Mouse (Mus musculus) lung, embryonic 16.5 days (tissue): ENCODE measurements around the gene Rab30. TPM values are rescaled to one million over a fixed set of nuclear protein-coding genes. Genes with fewer than 3 reads are reported as not detected.
"Not testable (repeated sequence)": the region's sequence is repeated elsewhere in the genome, so short reads cannot be mapped to it uniquely, and the experiment has no call there.

Source experiments
- ATAC-seq: fragments of 200-750 bp; cut with Nextera tagmentation; 2 replicates; pipeline ENCODE4 v1.8.0; 2017; ENCODE audit warnings: low read depth, mild to moderate bottlenecking, moderate library complexity
- H3K27ac ChIP-seq: fragments of 300-500 bp; sonication (generic); 2 replicates; pipeline ENCODE4 v1.5.1; 2014; ENCODE audit warnings: mild to moderate bottlenecking, control low read depth, low read length
- H3K27me3 ChIP-seq: fragments of 300-500 bp; sonication (generic); 2 replicates; pipeline ENCODE4 v1.6.1; 2014; ENCODE audit warnings: low read depth, low read length, mixed read lengths; ENCODE audit not compliant: control insufficient read depth, insufficient read depth
- H3K36me3 ChIP-seq: fragments of 300-500 bp; sonication (generic); 2 replicates; pipeline ENCODE4 v1.6.1; 2014; ENCODE audit warnings: low read length; ENCODE audit not compliant: control insufficient read depth, insufficient read depth
- H3K4me1 ChIP-seq: fragments of 300-500 bp; sonication (generic); replicated peaks from 2 replicates; pipeline ENCODE4 v1.6.1; 2014; ENCODE audit warnings: low read length, mixed read lengths; ENCODE audit not compliant: control insufficient read depth, insufficient read depth
- H3K4me2 ChIP-seq: fragments of 300-500 bp; sonication (generic); 2 replicates; pipeline ENCODE4 v1.6.1; 2014; ENCODE audit warnings: low read depth, low read length, control low read depth
- H3K4me3 ChIP-seq: fragments of 300-500 bp; sonication (generic); 2 replicates; pipeline ENCODE4 v1.5.1; 2014; ENCODE audit warnings: mild to moderate bottlenecking, low read length, control low read depth
- H3K9ac ChIP-seq: fragments of 300-500 bp; sonication (generic); 2 replicates; pipeline ENCODE4 v1.6.1; 2014; ENCODE audit warnings: low read length, control low read depth
- H3K9me3 ChIP-seq: fragments of 300-500 bp; sonication (generic); 2 replicates; pipeline ENCODE4 v1.6.1; 2016; ENCODE audit warnings: low read length; ENCODE audit not compliant: control insufficient read depth
- WGBS: fragments of 180-500 bp; shearing (Covaris S2); extraction: QIAGEN DNeasy Blood & Tissue Kit; methylation state at CpG from one replicate; pipeline ENCODE4 v1.1.7; 2014; 5-methylcytosine and 5-hydroxymethylcytosine counted together
- polyA plus RNA-seq: library from polyadenylated mRNA; unstranded; fragments of >200 nt; fragmentation: Nextera tagmentation; extraction: Ambion mirVana; gene quantifications from 2 replicates; pipeline ENCODE4 v1.2.1, GENCODE M21; 2015

Rab30 gene
- polyA plus RNA-seq, 1 experiment from 2014 or later, result 5.0 TPM

DNA sequence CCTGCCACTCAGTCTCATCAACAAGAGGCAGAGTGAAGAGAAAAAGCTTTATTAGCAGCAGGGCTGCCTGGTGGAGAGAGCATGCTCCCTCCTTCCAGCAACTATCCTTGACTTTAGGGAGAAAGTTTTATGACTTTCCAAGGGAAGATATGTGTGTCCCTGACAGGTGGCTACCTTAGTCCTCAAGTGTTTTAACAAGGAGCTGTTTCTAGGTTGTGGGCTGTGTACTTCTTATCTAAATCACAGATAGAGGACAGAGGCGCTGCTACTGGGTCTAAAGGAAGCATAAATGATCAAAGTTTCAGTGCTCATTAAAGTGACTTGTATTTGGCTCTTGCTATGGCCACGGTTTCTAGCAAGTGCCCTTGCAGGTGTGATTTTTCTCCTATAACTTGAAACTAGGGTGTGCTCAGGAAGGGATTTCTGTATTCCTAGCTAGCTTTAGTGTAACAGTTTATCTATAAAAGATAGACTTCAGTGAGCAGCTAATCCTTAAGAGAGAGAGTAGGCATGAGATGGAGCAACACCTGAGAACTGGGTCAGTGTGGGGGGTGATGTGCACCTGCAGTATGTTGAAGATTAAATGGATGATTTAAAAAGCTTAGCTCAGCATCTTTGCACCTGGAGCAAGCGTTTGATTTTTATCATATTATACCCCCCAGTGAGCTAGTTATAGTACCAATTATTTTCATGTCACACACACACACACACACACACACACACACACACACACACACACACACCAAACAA lies 21.1 kb upstream of the Rab30 start:
- no peak for ATAC-seq

DNA sequence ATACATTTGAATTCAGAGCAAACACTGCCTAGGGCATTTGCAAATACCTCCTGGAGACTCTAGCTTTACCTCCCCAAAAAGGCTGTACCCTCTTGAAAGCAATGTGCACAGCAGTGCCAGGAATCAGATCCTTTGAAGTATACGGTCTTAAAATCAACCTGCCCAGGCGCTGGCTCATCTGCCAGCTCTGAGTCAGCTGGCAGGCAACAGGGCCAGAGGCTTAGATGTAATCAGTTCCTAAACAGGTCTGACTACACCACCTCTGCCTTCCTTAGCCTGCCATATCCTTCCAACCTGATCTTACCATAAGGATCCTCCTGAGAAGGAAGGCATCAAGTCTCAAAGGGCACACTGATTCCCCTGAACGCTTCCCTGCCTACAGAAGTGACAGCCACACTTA lies 17.7 kb upstream of the Rab30 start:
- 26% methylated on average over 3 of the region's 3 CpGs for WGBS
- H3K27me3 ChIP-seq, result no peaks in the 10 kb centered on the region
- H3K27ac ChIP-seq, result no peak overlapping the region
- no peak overlapping the region for H3K9ac ChIP-seq
- ATAC-seq, result no peak
- H3K4me2 ChIP-seq, result no peak overlapping the region
- H3K36me3 ChIP-seq, result no peaks in the 10 kb centered on the region
- H3K4me1 ChIP-seq, result no peaks in the 10 kb centered on the region
- H3K9me3 ChIP-seq, result no peaks in the 10 kb centered on the region
- no peak overlapping the region for H3K4me3 ChIP-seq

More for the DNA sequence above, 21.1 kb upstream of the Rab30 start:
- WGBS, result 55% methylated on average over 3 of the region's 3 CpGs
- Histone ChIP-seq H3K36me3 (no peaks in the 10 kb centered on the region), H3K27me3 (no peaks in the 10 kb centered on the region), H3K9me3 (no peaks in the 10 kb centered on the region), H3K4me3 (no peak overlapping the region), H3K9ac (no peak overlapping the region), H3K27ac (no peak overlapping the region), H3K4me1 (no peaks in the 10 kb centered on the region), H3K4me2 (no peak overlapping the region)

DNA sequence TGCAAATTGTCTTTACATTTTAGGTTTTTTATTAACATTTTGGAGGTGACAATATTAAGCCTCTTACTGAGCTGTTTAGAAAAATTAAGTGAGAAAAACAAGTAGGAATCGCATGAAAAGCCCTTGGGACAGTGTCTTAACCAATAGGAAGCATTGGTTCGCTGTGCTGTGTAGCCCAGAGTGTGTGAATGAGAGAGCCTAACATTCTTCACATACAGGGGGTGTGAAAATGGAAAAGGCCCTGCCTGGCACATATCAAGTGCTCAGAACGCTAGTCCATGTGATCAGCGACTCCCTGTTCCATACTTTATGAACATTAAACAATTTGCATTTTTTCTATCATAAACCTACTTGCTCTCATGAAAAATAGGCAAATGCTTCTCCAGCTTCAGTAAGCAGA lies 17.1 kb upstream of the Rab30 start:
- H3K9me3 ChIP-seq, result no peaks in the 10 kb centered on the region
- no peaks in the 10 kb centered on the region for H3K4me1 ChIP-seq
- ATAC-seq, result no peak
- no peaks in the 10 kb centered on the region for H3K27me3 ChIP-seq
- no peak overlapping the region for H3K9ac ChIP-seq
- no peak overlapping the region for H3K4me3 ChIP-seq
- WGBS, result 65% methylated on average over 4 of the region's 4 CpGs
- no peak overlapping the region for H3K27ac ChIP-seq
- H3K36me3 ChIP-seq, result no peaks in the 10 kb centered on the region
- H3K4me2 ChIP-seq, result no peak overlapping the region

DNA sequence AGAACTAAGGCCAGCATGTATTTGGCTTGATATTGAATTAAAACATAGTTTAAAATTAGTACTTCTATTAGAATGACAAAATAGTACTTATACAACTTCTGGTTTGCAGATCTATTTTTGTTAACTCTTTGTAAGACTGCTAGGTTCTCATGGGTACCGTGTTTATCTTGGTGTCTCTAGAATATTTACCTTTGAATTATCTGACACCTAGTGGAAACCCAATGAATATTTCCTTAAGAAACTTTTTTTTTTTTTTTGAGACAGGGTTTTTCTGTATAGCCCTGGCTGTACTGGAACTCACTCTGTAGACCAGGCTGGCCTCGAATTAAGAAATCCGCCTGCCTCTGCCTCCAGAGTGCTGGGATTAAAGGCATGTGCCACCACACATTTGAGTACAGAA lies 11.8 kb upstream of the Rab30 start:
- H3K9ac ChIP-seq, H3K36me3 ChIP-seq, H3K27ac ChIP-seq, H3K4me3 ChIP-seq, ATAC-seq, H3K4me2 ChIP-seq, H3K4me1 ChIP-seq, H3K27me3 ChIP-seq, H3K9me3 ChIP-seq: not testable (repeated sequence)
- 65% methylated on average over 3 of the region's 3 CpGs for WGBS

DNA sequence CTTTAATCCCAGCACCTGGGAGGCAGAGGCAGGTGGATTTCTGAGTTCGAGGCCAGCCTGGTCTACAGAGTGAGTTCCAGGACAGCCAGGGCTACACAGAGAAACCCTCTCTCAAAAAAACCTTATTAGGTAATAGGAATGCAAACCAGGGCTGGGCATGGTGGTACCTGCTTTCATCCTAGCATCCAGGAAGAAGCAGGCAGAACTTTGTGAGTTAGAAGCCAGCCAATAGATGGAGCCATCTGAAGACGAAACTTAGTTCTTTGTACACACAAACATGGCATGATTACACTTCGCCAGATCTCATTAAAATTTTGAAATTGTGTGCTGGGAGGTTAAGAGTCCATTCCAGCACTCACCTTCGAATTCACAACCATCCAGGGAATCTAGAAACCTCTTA lies 10.9 kb upstream of the Rab30 start:
- ATAC-seq, result no peak
- no peak overlapping the region for H3K9ac ChIP-seq
- no peaks in the 10 kb centered on the region for H3K27me3 ChIP-seq
- H3K27ac ChIP-seq, result no peak overlapping the region
- 66% methylated on average over 4 of the region's 4 CpGs for WGBS
- H3K9me3 ChIP-seq, result no peaks in the 10 kb centered on the region
- no peak overlapping the region for H3K4me3 ChIP-seq
- H3K4me2 ChIP-seq, result no peak overlapping the region
- 0 out of 2 replicates have a peak, but pooled peaks cover 3% of the 10 kb centered on the region for H3K36me3 ChIP-seq
- H3K4me1 ChIP-seq, result no peaks in the 10 kb centered on the region

DNA sequence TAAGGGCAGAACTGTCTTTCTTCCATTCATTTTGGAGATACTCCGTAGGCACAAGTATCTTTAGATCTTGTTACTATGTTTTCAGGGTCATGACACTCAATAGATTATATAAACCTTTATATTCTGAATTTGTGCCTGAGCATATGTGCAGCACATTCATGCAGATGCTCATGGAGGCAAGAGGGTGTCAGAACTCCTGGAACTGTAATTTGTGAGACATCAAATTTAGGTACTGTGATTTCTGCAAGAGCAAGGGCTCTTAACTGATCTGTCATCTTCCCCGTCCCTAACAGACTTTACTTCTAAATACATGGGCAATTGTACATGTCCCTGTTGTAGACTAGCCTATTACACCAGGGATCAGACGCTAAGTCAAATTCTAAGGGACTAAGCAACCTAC lies 10.4 kb upstream of the Rab30 start:
- Histone ChIP-seq H3K4me1 (no peaks in the 10 kb centered on the region), H3K4me3 (no peak overlapping the region), H3K4me2 (no peak overlapping the region), H3K27ac (no peak overlapping the region), H3K9ac (no peak overlapping the region), H3K9me3 (no peaks in the 10 kb centered on the region), H3K36me3 (0 out of 2 replicates have a peak, but pooled peaks cover 3% of the 10 kb centered on the region), H3K27me3 (no peaks in the 10 kb centered on the region)
- ATAC-seq, result 0 out of 2 replicates have a peak, but pooled peaks have one; percentile 7
- 64% methylated on average over 3 of the region's 3 CpGs for whole genome bisulfite sequencing

DNA sequence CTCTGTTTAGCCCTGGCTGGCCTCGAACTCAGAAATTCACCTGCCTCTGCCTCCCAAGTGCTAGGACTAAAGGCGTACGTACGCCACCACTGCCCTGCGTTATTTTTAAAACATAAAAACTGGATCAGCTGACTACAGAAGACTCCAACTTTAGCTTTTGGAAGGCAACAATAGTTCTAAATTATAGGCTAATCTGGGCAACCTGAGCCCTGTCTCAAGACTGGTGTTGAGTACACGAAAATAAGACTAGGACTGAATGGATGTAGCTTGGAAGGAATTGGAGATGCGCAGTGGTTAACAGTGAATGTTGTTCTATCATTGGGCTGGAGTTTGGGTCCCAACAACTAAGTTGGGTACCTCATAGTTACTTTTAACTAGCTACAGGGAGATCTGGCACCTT lies 9.3 kb upstream of the Rab30 start:
- Histone ChIP-seq H3K4me2 (no peak overlapping the region), H3K4me3 (no peak overlapping the region), H3K27ac (no peak overlapping the region), H3K9me3 (no peaks in the 10 kb centered on the region), H3K4me1 (no peaks in the 10 kb centered on the region), H3K9ac (no peak overlapping the region), H3K27me3 (no peaks in the 10 kb centered on the region), H3K36me3 (peaks cover 4% of the 10 kb centered on the region; the same call in 1 of the 2 replicates)
- WGBS, result 93% methylated on average over 7 of the region's 7 CpGs
- no peak for ATAC-seq

DNA sequence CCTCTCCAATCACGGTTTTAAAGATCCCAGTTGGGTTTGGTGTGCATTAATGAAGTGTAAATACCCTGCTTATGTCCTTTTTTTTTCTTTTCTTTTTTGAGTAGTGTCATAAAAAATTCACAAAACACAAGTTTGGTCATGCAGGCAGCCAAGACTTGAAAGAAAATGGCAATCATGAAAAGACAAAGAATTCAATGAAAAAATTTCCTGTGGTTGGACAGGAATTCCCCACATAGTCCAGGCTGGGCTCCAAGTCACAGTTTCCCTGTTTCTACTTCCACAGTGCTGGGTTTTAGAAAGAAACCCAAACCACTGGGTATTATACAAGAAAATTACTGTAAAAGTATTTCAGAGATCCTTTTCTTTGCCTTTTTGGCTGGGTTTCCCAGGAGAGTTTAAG lies 3.8 kb upstream of the Rab30 start:
- WGBS, result 83% methylated on average over 1 of the region's 1 CpGs
- no peaks in the 10 kb centered on the region for H3K9me3 ChIP-seq
- H3K4me2 ChIP-seq, result no peak overlapping the region
- no peak overlapping the region for H3K4me3 ChIP-seq
- no peak overlapping the region for H3K9ac ChIP-seq
- no peak for ATAC-seq
- no peaks in the 10 kb centered on the region for H3K27me3 ChIP-seq
- H3K4me1 ChIP-seq, result peaks cover 6% of the 10 kb centered on the region
- peaks cover 9% of the 10 kb centered on the region; the same call in 1 of the 2 replicates for H3K36me3 ChIP-seq
- no peak overlapping the region for H3K27ac ChIP-seq

DNA sequence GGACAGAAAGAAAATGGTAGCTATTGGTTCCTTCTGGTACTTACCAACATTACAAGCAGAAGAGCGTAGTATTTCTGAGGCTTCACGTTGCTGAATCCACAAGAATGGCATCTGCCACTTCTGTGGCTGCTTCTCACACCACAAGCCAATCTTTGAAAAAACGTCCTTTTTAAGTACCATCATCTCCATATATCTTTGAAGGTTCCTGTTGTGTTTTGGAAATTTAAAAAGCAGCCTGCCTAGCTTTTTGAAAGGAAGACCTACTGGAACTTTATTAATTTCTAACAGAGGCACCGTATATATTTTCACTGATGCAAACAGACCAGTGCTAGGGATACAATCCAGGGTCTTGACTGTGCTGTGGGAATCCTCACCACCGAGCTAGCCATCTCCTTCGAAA lies 1.4 kb upstream of the Rab30 start:
- H3K4me2 ChIP-seq, result peak overlapping the region; percentile 73
- H3K9me3 ChIP-seq, result no peaks in the 10 kb centered on the region
- H3K27me3 ChIP-seq, result no peaks in the 10 kb centered on the region
- H3K4me3 ChIP-seq, result peak overlapping the region; percentile 65
- H3K36me3 ChIP-seq, result peaks cover 6% of the 10 kb centered on the region; the same call in 1 of the 2 replicates
- WGBS, result 24% methylated on average over 6 of the region's 6 CpGs
- ATAC-seq, result no peak
- peaks cover 14% of the 10 kb centered on the region for H3K4me1 ChIP-seq
- H3K9ac ChIP-seq, result peak overlapping the region; percentile 86
- no peak overlapping the region for H3K27ac ChIP-seq
